Mouse (Mus musculus) CH12.LX (cell line): ENCODE measurements at regions not wholly inside any gene's neighbourhood (a gene's known extent, or its start where the extent isn't known, plus 50 kb on each side); places are given as distances from the start of the nearest gene placed in this dataset.

ENCODE experiments used
- DNase-seq: peaks from one replicate; pipeline ENCODE4 v3.0.0-alpha.2; 2013; ENCODE audit errors: extremely low read depth
- H3K27ac ChIP-seq: 2 replicates; pipeline ENCODE4 v1.5.1; 2012; ENCODE audit warnings: low read depth, mild to moderate bottlenecking, control low read depth, moderate library complexity; ENCODE audit not compliant: insufficient read depth
- H3K27me3 ChIP-seq: replicated peaks from 2 replicates; pipeline ENCODE3; 2012; ENCODE audit warnings: inconsistent platforms
- H3K36me3 ChIP-seq, 2 experiments: replicated peaks in 1 of 2; 2 replicates each; pipeline versions ENCODE3 to v1.6.1; 2012; ENCODE audit warnings: inconsistent platforms in 1 of 2, low read length in 1 of 2, mild to moderate bottlenecking in 1 of 2, mixed read lengths in 1 of 2, moderate library complexity in 1 of 2; ENCODE audit not compliant: control insufficient read depth in 1 of 2, insufficient read depth in 1 of 2
- H3K4me1 ChIP-seq, 2 experiments: 2 replicates each; pipeline ENCODE4 v1.6.1; 2012; ENCODE audit warnings: inconsistent platforms in 1 of 2, moderate library complexity in 1 of 2; ENCODE audit not compliant: insufficient read depth in 2 of 2, control insufficient read depth in 1 of 2
- H3K4me2 ChIP-seq: 2 replicates; pipeline ENCODE4 v1.6.1; 2012; ENCODE audit warnings: low read depth, mild to moderate bottlenecking, control low read depth; ENCODE audit not compliant: poor library complexity, insufficient read depth, severe bottlenecking
- H3K4me3 ChIP-seq, 3 experiments: fragments of 150-350 bp in 1 of 3; sonication (generic) in 1 of 3; replicated peaks in 1 of 3; 2 replicates each; pipeline versions ENCODE3 to v1.5.1; 2011 to 2012; ENCODE audit warnings: low read depth in 2 of 3, low read length in 2 of 3, mild to moderate bottlenecking in 2 of 3, moderate library complexity in 2 of 3, control low read depth in 1 of 3, improper control_type of control experiment in 1 of 3, inconsistent platforms in 1 of 3, mixed read lengths in 1 of 3; ENCODE audit not compliant: poor library complexity in 1 of 3
- H3K79me2 ChIP-seq: replicated peaks from 2 replicates; pipeline ENCODE4 v1.6.1; 2012; ENCODE audit warnings: mild to moderate bottlenecking, moderate library complexity; ENCODE audit not compliant: control insufficient read depth, poor library complexity, insufficient read depth, severe bottlenecking; ENCODE audit errors: extremely low read depth
- H3K9ac ChIP-seq: 2 replicates; pipeline ENCODE4 v1.6.1; 2012; ENCODE audit warnings: low read depth, mild to moderate bottlenecking, control low read depth, moderate library complexity; ENCODE audit not compliant: insufficient read depth
- H3K9me3 ChIP-seq: replicated peaks from 2 replicates; pipeline ENCODE3; 2012; ENCODE audit warnings: low read length, inconsistent platforms, mixed read lengths
- BHLHE40 ChIP-seq: IDR thresholded peaks from 2 replicates; pipeline ENCODE4 v1.6.1; 2011; ENCODE audit warnings: mild to moderate bottlenecking, low read depth, low read length, improper control_type of control experiment
- CHD1 ChIP-seq: IDR thresholded peaks from 2 replicates; pipeline ENCODE4 v1.6.1; 2012; ENCODE audit warnings: low read depth, low read length, improper control_type of control experiment, inconsistent platforms
- E2F4 ChIP-seq: IDR thresholded peaks from 2 replicates; pipeline ENCODE4 v1.6.1; 2011; ENCODE audit warnings: low read depth, low read length, improper control_type of control experiment; ENCODE audit not compliant: insufficient replicate concordance
- ELF1 ChIP-seq: IDR thresholded peaks from 2 replicates; pipeline ENCODE4 v1.6.1; 2014; ENCODE audit warnings: low read depth, mild to moderate bottlenecking, inconsistent platforms, low read length, improper control_type of control experiment
- ETS1 ChIP-seq: conservative IDR thresholded peaks from 2 replicates; pipeline ENCODE4 v1.6.1; 2012; ENCODE audit warnings: low read depth, mild to moderate bottlenecking, inconsistent platforms, low read length, improper control_type of control experiment, moderate library complexity
- HCFC1 ChIP-seq: IDR thresholded peaks from 2 replicates; pipeline ENCODE4 v1.6.1; 2012; ENCODE audit warnings: low read depth, mild to moderate bottlenecking, inconsistent platforms, low read length, improper control_type of control experiment
- IRF4 ChIP-seq: IDR thresholded peaks from 2 replicates; pipeline ENCODE4 v1.6.1; 2014; ENCODE audit warnings: low read depth, mild to moderate bottlenecking, inconsistent platforms, low read length, improper control_type of control experiment
- JUND ChIP-seq: conservative IDR thresholded peaks from 2 replicates; pipeline ENCODE4 v1.6.1; 2011; ENCODE audit warnings: low read depth, low read length, improper control_type of control experiment
- MAZ ChIP-seq: IDR thresholded peaks from 2 replicates; pipeline ENCODE4 v1.6.1; 2012; ENCODE audit warnings: low read depth, mild to moderate bottlenecking, inconsistent platforms, low read length, improper control_type of control experiment, moderate library complexity
- NELFE ChIP-seq: IDR thresholded peaks from 2 replicates; pipeline ENCODE4 v1.6.1; 2011; ENCODE audit warnings: low read depth, low read length, improper control_type of control experiment
- NRF1 ChIP-seq: IDR thresholded peaks from 2 replicates; pipeline ENCODE4 v1.6.1; 2014; ENCODE audit warnings: low read depth, mild to moderate bottlenecking, inconsistent platforms, low read length, improper control_type of control experiment, moderate library complexity
- POLR2A ChIP-seq: IDR thresholded peaks from 2 replicates; pipeline ENCODE4 v1.6.1; 2011; ENCODE audit warnings: low read depth, mild to moderate bottlenecking, improper control_type of control experiment, low read length
- RCOR1 ChIP-seq: conservative IDR thresholded peaks from 2 replicates; pipeline ENCODE4 v1.6.1; 2012; ENCODE audit warnings: low read depth, mild to moderate bottlenecking, inconsistent platforms, low read length, improper control_type of control experiment
- SMC3 ChIP-seq: IDR thresholded peaks from 2 replicates; pipeline ENCODE4 v1.6.1; 2011; ENCODE audit warnings: low read depth, low read length, improper control_type of control experiment
- TBP ChIP-seq: conservative IDR thresholded peaks from 2 replicates; pipeline ENCODE4 v1.6.1; 2011; ENCODE audit warnings: low read depth, low read length, improper control_type of control experiment
- UBTF ChIP-seq: IDR thresholded peaks from 2 replicates; pipeline ENCODE4 v1.6.1; 2012; ENCODE audit warnings: low read depth, mild to moderate bottlenecking, inconsistent platforms, low read length, improper control_type of control experiment, moderate library complexity
- USF1 ChIP-seq: IDR thresholded peaks from 2 replicates; pipeline ENCODE4 v1.6.1; 2014; ENCODE audit warnings: low read depth, mild to moderate bottlenecking, inconsistent platforms, low read length, improper control_type of control experiment
- ZC3H11A ChIP-seq: IDR thresholded peaks from 2 replicates; pipeline ENCODE4 v1.6.1; 2012; ENCODE audit warnings: low read depth, mild to moderate bottlenecking, inconsistent platforms, low read length, improper control_type of control experiment
- ZKSCAN1 ChIP-seq: IDR thresholded peaks from 2 replicates; pipeline ENCODE4 v1.6.1; 2012; ENCODE audit warnings: low read depth, inconsistent platforms, low read length, improper control_type of control experiment, borderline replicate concordance
- ZMIZ1 ChIP-seq: IDR thresholded peaks from 2 replicates; pipeline ENCODE4 v1.6.1; 2012; ENCODE audit warnings: low read depth, mild to moderate bottlenecking, inconsistent platforms, low read length, improper control_type of control experiment
- dilution Hi-C: fragments of 300-500 bp; cut with MboI; formaldehyde crosslinking; loops from 2 replicates; pipeline ENCODE4 v1.14.3; 2020; ENCODE audit warnings: low sequenced_read_pairs; ENCODE audit not compliant: extremely low pct_unique_long_range_greater_than_20kb, extremely low pct_ligation_motif_present
- in situ Hi-C: fragments of 300-500 bp; cut with MboI; formaldehyde crosslinking; loops from 3 replicates; pipeline ENCODE4 v1.14.3; 2019; ENCODE audit warnings: low sequenced_read_pairs, low pct_ligation_motif_present, low pct_unique_long_range_greater_than_20kb, mixed read lengths

- TF ChIP-seq BHLHE40 (no peak), NRF1 (no peak), TBP (no peak), JUND (no peak), POLR2A (no peak), CHD1 (no peak), IRF4 (no peak), ELF1 (no peak), NELFE (no peak), USF1 (no peak), UBTF (no peak), ETS1 (no peak), SMC3 (no peak), MAZ (no peak), ZC3H11A (no peak), HCFC1 (no peak)
- no peak overlapping the region for H3K4me3 ChIP-seq
- peaks cover 0 to 8% of the 10 kb centered on the region in 2 experiments; a peak in 2 of 4 replicates for H3K4me1 ChIP-seq
- no peak overlapping the region for H3K4me2 ChIP-seq
- H3K9me3 ChIP-seq: peaks cover 7% of the 10 kb centered on the region
- in situ Hi-C loops: no loop called here
- H3K79me2 ChIP-seq: no peaks in the 10 kb centered on the region
- no peak overlapping the region for H3K9ac ChIP-seq
- H3K36me3 ChIP-seq: no peaks in the 10 kb centered on the region
- no peaks in the 10 kb centered on the region for H3K27me3 ChIP-seq
- DNase-seq: no peak
- no peak overlapping the region for H3K27ac ChIP-seq
- dilution Hi-C loops: no loop called here
These were observed 53.9 kb upstream of the Maml3 start for GRCm38 (mm10) chr3:52158788-52159260.

GRCm38 (mm10) chr3:52161688-52162087, 56.8 kb upstream of the Maml3 start:
- H3K4me3 ChIP-seq: no peak overlapping the region
- H3K79me2 ChIP-seq: no peaks in the 10 kb centered on the region
- no peak overlapping the region for H3K9ac ChIP-seq
- H3K36me3 ChIP-seq: no peaks in the 10 kb centered on the region
- no peak overlapping the region for H3K4me2 ChIP-seq
- no peak overlapping the region for H3K27ac ChIP-seq
- TF ChIP-seq USF1 (no peak), ZKSCAN1 (no peak), E2F4 (no peak), RCOR1 (no peak), POLR2A (no peak), CHD1 (no peak), ZC3H11A (no peak), ZMIZ1 (no peak)
- DNase-seq: no peak
- H3K9me3 ChIP-seq: no peaks in the 10 kb centered on the region
- dilution Hi-C loops (no loop called here), in situ Hi-C loops (no loop called here)
- H3K27me3 ChIP-seq: no peaks in the 10 kb centered on the region
- H3K4me1 ChIP-seq: peaks cover 0 to 8% of the 10 kb centered on the region in 2 experiments; a peak in 2 of 4 replicates
